Mouse (Mus musculus) MEL (cell line): ENCODE data around the gene Guk1.
"Not testable (repeated sequence)": the region's sequence is repeated elsewhere in the genome, so short reads cannot be mapped to it uniquely, and the experiment has no call there.

Source experiments
- CHD1 ChIP-seq: IDR thresholded peaks from 2 replicates; pipeline ENCODE4 v1.6.1; 2012; ENCODE audit warnings: low read depth, mild to moderate bottlenecking, inconsistent platforms, low read length, improper control_type of control experiment
- CTCF ChIP-seq, 3 experiments: IDR thresholded peaks in 2 of 3; conservative IDR thresholded peaks in 1 of 3; 2 replicates each; pipeline ENCODE4 v1.5.1; 2011 to 2012; ENCODE audit warnings: low read length in 3 of 3, low read depth in 2 of 3, mild to moderate bottlenecking in 2 of 3, improper control_type of control experiment in 1 of 3, inconsistent platforms in 1 of 3, mixed read lengths in 1 of 3, moderate library complexity in 1 of 3; ENCODE audit not compliant: control insufficient read depth in 1 of 3, insufficient read depth in 1 of 3, poor library complexity in 1 of 3, severe bottlenecking in 1 of 3
- E2F4 ChIP-seq: IDR thresholded peaks from 2 replicates; pipeline ENCODE4 v1.6.1; 2011; ENCODE audit warnings: low read depth, low read length, improper control_type of control experiment, borderline replicate concordance
- EP300 ChIP-seq, 2 experiments: IDR thresholded peaks; 2 replicates each; pipeline ENCODE4 v1.6.1; 2011; ENCODE audit warnings: improper control_type of control experiment in 2 of 2, low read length in 2 of 2, low read depth in 1 of 2, mild to moderate bottlenecking in 1 of 2
- ETS1 ChIP-seq: IDR thresholded peaks from 2 replicates; pipeline ENCODE4 v1.6.1; 2012; ENCODE audit warnings: low read depth, mild to moderate bottlenecking, inconsistent platforms, low read length, improper control_type of control experiment, moderate library complexity
- GATA1 ChIP-seq: IDR thresholded peaks from 2 replicates; pipeline ENCODE4 v1.6.1; 2011; ENCODE audit warnings: low read depth, low read length, improper control_type of control experiment
- MAZ ChIP-seq: IDR thresholded peaks from 2 replicates; pipeline ENCODE4 v1.6.1; 2012; ENCODE audit warnings: low read depth, mild to moderate bottlenecking, inconsistent platforms, low read length, improper control_type of control experiment
- POLR2A ChIP-seq, 2 experiments: IDR thresholded peaks; 2 replicates each; pipeline ENCODE4 v1.6.1; 2011 to 2012; ENCODE audit warnings: low read length in 2 of 2, mild to moderate bottlenecking in 2 of 2, control low read depth in 1 of 2, improper control_type of control experiment in 1 of 2, low read depth in 1 of 2, moderate library complexity in 1 of 2; ENCODE audit not compliant: control insufficient read depth in 1 of 2, insufficient read depth in 1 of 2, poor library complexity in 1 of 2
- SIN3A ChIP-seq: IDR thresholded peaks from 2 replicates; pipeline ENCODE4 v1.6.1; 2012; ENCODE audit warnings: low read length, improper control_type of control experiment, inconsistent platforms
- SMC3 ChIP-seq: IDR thresholded peaks from 2 replicates; pipeline ENCODE4 v1.6.1; 2011; ENCODE audit warnings: low read depth, low read length, improper control_type of control experiment
- ZKSCAN1 ChIP-seq: IDR thresholded peaks from 2 replicates; pipeline ENCODE4 v1.6.1; 2012; ENCODE audit warnings: low read depth, mild to moderate bottlenecking, inconsistent platforms, low read length, improper control_type of control experiment, moderate library complexity
- ZMIZ1 ChIP-seq: IDR thresholded peaks from 2 replicates; pipeline ENCODE4 v1.6.1; 2012; ENCODE audit warnings: low read depth, mild to moderate bottlenecking, inconsistent platforms, low read length, improper control_type of control experiment, moderate library complexity
- ZNF384 ChIP-seq: IDR thresholded peaks from 2 replicates; pipeline ENCODE4 v1.6.1; 2012; ENCODE audit warnings: low read depth, mild to moderate bottlenecking, inconsistent platforms, low read length, improper control_type of control experiment

DNA sequence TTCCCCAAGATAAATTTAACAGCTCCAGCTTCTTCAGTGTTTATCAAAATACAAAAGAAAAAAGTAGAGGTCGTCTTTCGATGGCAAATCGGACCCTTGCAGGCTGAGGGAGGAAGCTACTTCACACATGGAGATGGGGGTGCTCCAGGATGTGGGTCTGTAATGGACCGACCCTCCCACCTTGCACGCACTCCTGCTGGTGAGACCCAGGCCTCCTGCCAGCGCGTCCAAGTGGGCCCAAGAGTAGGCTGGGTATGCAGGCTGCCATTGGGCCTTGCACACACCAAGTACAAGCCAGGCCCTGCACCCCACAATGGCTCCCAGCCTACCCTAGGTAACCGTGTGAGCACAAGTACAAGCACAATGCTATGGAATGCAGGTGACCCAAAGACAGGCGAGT lies 19.5 kb upstream of the Guk1 start:
- TF ChIP-seq SMC3; EP300 (IDR thresholded peaks at IDR 0.05; ENCODE audit: low read depth in 1 of 2, low read length in 2 of 2); GATA1; POLR2A (IDR thresholded peaks at IDR 0.05; ENCODE audit: control insufficient read depth in 1 of 2, insufficient read depth in 1 of 2, low read depth in 1 of 2, low read length in 2 of 2, poor library complexity in 1 of 2); ZNF384; E2F4; CHD1; CTCF (IDR thresholded peaks at IDR 0.05 in 2 of 3, conservative IDR thresholded peaks at IDR 0.05 in 1 of 3; ENCODE audit: control insufficient read depth in 1 of 3, insufficient read depth in 1 of 3, low read depth in 2 of 3, low read length in 3 of 3, poor library complexity in 1 of 3, severe bottlenecking in 1 of 3); ETS1; SIN3A; ZKSCAN1; MAZ: not testable (repeated sequence)
- 0 out of 2 replicates have a peak, but pooled peaks have one; percentile 40 for TF ChIP-seq ZMIZ1
